Comparison of ENCODE assay signal across 10 mouse cellular contexts in the genomic region with DNA sequence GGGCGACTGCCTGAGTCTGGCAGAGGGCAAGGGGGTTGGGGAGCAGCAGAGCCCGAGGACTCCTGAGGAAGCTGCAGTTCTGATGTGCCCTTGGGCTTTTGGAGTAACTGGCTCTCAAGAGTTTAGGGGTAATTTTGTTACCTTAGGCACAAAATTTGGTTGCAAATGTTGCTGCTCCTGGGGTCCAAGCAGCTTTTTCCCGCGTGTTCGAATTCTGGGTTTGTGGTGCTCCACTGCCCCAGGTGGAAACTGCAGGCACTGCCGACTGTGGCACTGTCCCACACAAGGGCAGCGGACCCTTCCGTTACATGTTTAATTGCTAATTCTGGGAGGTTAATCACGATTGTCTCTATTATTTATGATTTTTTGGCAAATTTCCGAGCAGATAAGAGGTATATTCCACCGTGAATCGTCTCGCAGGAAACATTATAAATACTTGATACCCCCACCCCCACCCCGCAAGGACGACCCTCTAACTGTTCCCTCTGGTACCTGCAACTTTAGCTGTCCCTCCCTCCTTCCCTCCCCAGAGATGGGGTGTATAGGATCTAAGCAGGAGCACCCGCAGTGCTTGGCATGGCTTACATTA. TPM values are rescaled to one million over a fixed set of nuclear protein-coding genes. Genes with fewer than 3 reads are reported as not detected.
DNase-seq lines count a peak whose midpoint lies in the region; ATAC-seq and TF ChIP-seq lines count a peak whose summit lies in the region.
"Had no signal": no experiment of that assay in that cellular context is flagged by ENCODE, and none has a peak within 500 bp of the region (broad histone marks: within the 10 kb centered on the region; RNA-seq: fewer than 3 reads in every experiment).

No protein-coding gene starts in this region.

- TF ChIP-seq CTCF in lung, embryonic 14.5 days (IDR thresholded peaks at IDR 0.05; ENCODE audit: low read depth) = peak; percentile 57
- TF ChIP-seq CTCF in intestine, postnatal 0 days (IDR thresholded peaks at IDR 0.05; ENCODE audit: low read depth) = peak; percentile 61

- peak; percentile 61 for DNase-seq in forebrain, embryonic 11.5 days (ENCODE audit: low spot score)
- peak; percentile 34 for DNase-seq in lung, embryonic 14.5 days
- no peak for DNase-seq in lung, postnatal 36 days
- DNase-seq in retina, embryonic 14.5 days (ENCODE audit: low spot score) = peak; percentile 42
- no peak for DNase-seq in spleen, postnatal 4 days (ENCODE audit: low spot score in 2 of 2)
- no peak for DNase-seq in kidney, adult 18-20 months

- no peak overlapping the region for H3K4me3 ChIP-seq in forebrain, embryonic 11.5 days (ENCODE audit: low read depth, low read length)
- H3K4me3 ChIP-seq in forebrain, embryonic 12.5 days (replicated peaks) = no peak overlapping the region
- no peak overlapping the region for H3K4me3 ChIP-seq in lung, embryonic 14.5 days (ENCODE audit: low read depth, low read length)
- H3K4me3 ChIP-seq in intestine, postnatal 0 days (ENCODE audit: low read depth, low read length) = peak overlapping the region; percentile 5; the same call in 1 of the 2 replicates

- peaks cover 54% of the 10 kb centered on the region for H3K27me3 ChIP-seq in forebrain, embryonic 11.5 days (ENCODE audit: control insufficient read depth, insufficient read depth, low read length)
- peaks cover 67% of the 10 kb centered on the region for H3K27me3 ChIP-seq in forebrain, embryonic 12.5 days
- H3K27me3 ChIP-seq in lung, embryonic 14.5 days (ENCODE audit: insufficient read depth, low read length) = peaks cover 55% of the 10 kb centered on the region
- peaks cover 48% of the 10 kb centered on the region for H3K27me3 ChIP-seq in intestine, postnatal 0 days (replicated peaks; ENCODE audit: control insufficient read depth, insufficient read depth, low read length)

- no peaks in the 10 kb centered on the region for H3K36me3 ChIP-seq in forebrain, embryonic 11.5 days (ENCODE audit: control insufficient read depth, insufficient read depth, low read length)
- no peaks in the 10 kb centered on the region for H3K36me3 ChIP-seq in forebrain, embryonic 12.5 days (replicated peaks)
- H3K36me3 ChIP-seq in lung, embryonic 14.5 days (ENCODE audit: insufficient read depth) = no peaks in the 10 kb centered on the region
- no peaks in the 10 kb centered on the region for H3K36me3 ChIP-seq in intestine, postnatal 0 days (ENCODE audit: control insufficient read depth, insufficient read depth)

- ATAC-seq in forebrain, embryonic 11.5 days (replicated peaks; ENCODE audit: low FRiP score) = 0 out of 2 replicates have a peak, but pooled peaks have one; percentile 37
- no peak; the same call in 1 of the 2 replicates for ATAC-seq in forebrain, embryonic 12.5 days (ENCODE audit: low FRiP score)
- ATAC-seq in lung, embryonic 14.5 days (ENCODE audit: insufficient read depth) = no peak
- no peak for ATAC-seq in intestine, postnatal 0 days
- ATAC-seq: activated CD4-positive, CD25-positive, alpha-beta regulatory T cell, adult 4 months had no signal

- no peak overlapping the region for H3K9ac ChIP-seq in forebrain, embryonic 11.5 days (ENCODE audit: low read length)
- no peak overlapping the region for H3K9ac ChIP-seq in forebrain, embryonic 12.5 days
- H3K9ac ChIP-seq in lung, embryonic 14.5 days = no peak overlapping the region
- no peak overlapping the region for H3K9ac ChIP-seq in intestine, postnatal 0 days (ENCODE audit: low read depth, low read length)

- no peak overlapping the region for H3K27ac ChIP-seq in forebrain, embryonic 11.5 days (ENCODE audit: low read depth, low read length)
- H3K27ac ChIP-seq in forebrain, embryonic 12.5 days = no peak overlapping the region
- H3K27ac ChIP-seq in lung, embryonic 14.5 days (ENCODE audit: low read depth) = no peak overlapping the region
- H3K27ac ChIP-seq in intestine, postnatal 0 days (ENCODE audit: low read depth, low read length) = no peak overlapping the region

- peaks cover 12% of the 10 kb centered on the region for H3K4me1 ChIP-seq in forebrain, embryonic 11.5 days (replicated peaks; ENCODE audit: control insufficient read depth, insufficient read depth, low read length)
- H3K4me1 ChIP-seq in forebrain, embryonic 12.5 days = peaks cover 22% of the 10 kb centered on the region
- no peaks in the 10 kb centered on the region for H3K4me1 ChIP-seq in lung, embryonic 14.5 days (ENCODE audit: insufficient read depth)
- 0 out of 2 replicates have a peak, but pooled peaks cover 2% of the 10 kb centered on the region for H3K4me1 ChIP-seq in intestine, postnatal 0 days (replicated peaks; ENCODE audit: control insufficient read depth, insufficient read depth, low read length)

- WGBS in forebrain, embryonic 11.5 days = 2% methylated on average over 16 of the region's 16 CpGs
- WGBS in forebrain, embryonic 12.5 days = 2% methylated on average over 16 of the region's 16 CpGs
- WGBS in lung, embryonic 14.5 days = 9% methylated on average over 16 of the region's 16 CpGs
- 21% methylated on average over 16 of the region's 16 CpGs for WGBS in intestine, postnatal 0 days

- no peaks in the 10 kb centered on the region for H3K9me3 ChIP-seq in forebrain, embryonic 11.5 days (ENCODE audit: control insufficient read depth, low read length)
- no peaks in the 10 kb centered on the region for H3K9me3 ChIP-seq in forebrain, embryonic 12.5 days
- no peaks in the 10 kb centered on the region for H3K9me3 ChIP-seq in lung, embryonic 14.5 days (ENCODE audit: low read depth, low read length)
- H3K9me3 ChIP-seq in intestine, postnatal 0 days (ENCODE audit: control insufficient read depth) = no peaks in the 10 kb centered on the region

- H3K4me2 ChIP-seq in forebrain, embryonic 11.5 days (ENCODE audit: low read depth, low read length, severe bottlenecking) = no peak overlapping the region
- H3K4me2 ChIP-seq in forebrain, embryonic 12.5 days = no peak overlapping the region
- no peak overlapping the region for H3K4me2 ChIP-seq in lung, embryonic 14.5 days
- H3K4me2 ChIP-seq in intestine, postnatal 0 days (replicated peaks; ENCODE audit: low read depth) = peak overlapping the region; percentile 43; the same call in 1 of the 2 replicates

RNA-seq across cellular contexts. Expression of a gene that starts 10.9 kb away (rescaled TPM):
- polyA plus RNA-seq in forebrain, embryonic 11.5 days (2014; fragmentation: Nextera tagmentation; extraction: Ambion mirVana) = 0.77 and 0.96 TPM in 2 replicates
- polyA plus RNA-seq in forebrain, embryonic 12.5 days (2016; fragmentation: Nextera tagmentation; extraction: Ambion mirVana) = 0.68 and 0.73 TPM in 2 replicates
- polyA plus RNA-seq in lung, embryonic 14.5 days (2014; fragmentation: Nextera tagmentation; extraction: Ambion mirVana) = 0.12 TPM in 1 of 2 replicates, not detected in the other
- polyA plus RNA-seq in intestine, postnatal 0 days (2015; fragmentation: Nextera tagmentation; extraction: Ambion mirVana) = 1.4 TPM in 2 replicates
- polyA plus RNA-seq: activated CD4-positive, CD25-positive, alpha-beta regulatory T cell, adult 4 months; gonadal fat pad, adult 2 months had no signal

RNA-seq across cellular contexts. Expression of a gene that starts 37.4 kb away (rescaled TPM):
- polyA plus RNA-seq in forebrain, embryonic 11.5 days (2014; fragmentation: Nextera tagmentation; extraction: Ambion mirVana) = 147 and 151 TPM in 2 replicates
- polyA plus RNA-seq in forebrain, embryonic 12.5 days (2016; fragmentation: Nextera tagmentation; extraction: Ambion mirVana) = 136 and 139 TPM in 2 replicates
- polyA plus RNA-seq in lung, embryonic 14.5 days (2014; fragmentation: Nextera tagmentation; extraction: Ambion mirVana) = 194 and 201 TPM in 2 replicates
- polyA plus RNA-seq in intestine, postnatal 0 days (2015; fragmentation: Nextera tagmentation; extraction: Ambion mirVana) = 331 and 336 TPM in 2 replicates

Comparison
In these comparisons a context has a peak if more than half of its experiments do, and no peak if none do; other contexts are left out.
1. DNase-seq: peak in forebrain, embryonic 11.5 days (single experiment), lung, embryonic 14.5 days (single experiment) and retina, embryonic 14.5 days (single experiment); none in lung, postnatal 36 days (single experiment), spleen, postnatal 4 days (0 of 2) and kidney, adult 18-20 months (single experiment).